Mouse (Mus musculus): ENCODE data around the gene Prdm16. TPM values are rescaled to one million over a fixed set of nuclear protein-coding genes. Genes with fewer than 3 reads are reported as not detected.

Gene Prdm16
- total RNA-seq, 2 experiments from 2014 or later, result 9.1 to 9.9 TPM

GRCm38 (mm10) chr4:154360850-154361249 lies 275.8 kb downstream of the Prdm16 start:
- intact Hi-C loops (cut with DNase I), result no loop called here

GRCm38 (mm10) chr4:154360441-154360840 lies 276.2 kb downstream of the Prdm16 start:
- DNase-seq, result no peak
- intact Hi-C loops (cut with DNase I), result no loop called here

More at GRCm38 (mm10) chr4:154360850-154361249, 275.8 kb downstream of the Prdm16 start:
- no peak for DNase-seq

GRCm38 (mm10) chr4:154359762-154360300 lies 276.8 kb downstream of the Prdm16 start:
- intact Hi-C loops (cut with DNase I), result no loop called here
- DNase-seq, result no peak

- no peak for DNase-seq
- intact Hi-C loops (cut with DNase I), result no loop called here
Measured at GRCm38 (mm10) chr4:154358816-154359215, 277.9 kb downstream of the Prdm16 start.

GRCm38 (mm10) chr4:154358370-154358769 lies 278.3 kb downstream of the Prdm16 start:
- intact Hi-C loops (cut with DNase I), result no loop called here

GRCm38 (mm10) chr4:154355408-154355807 lies 281.3 kb downstream of the Prdm16 start:
- no peak for DNase-seq
- intact Hi-C loops (cut with DNase I), result no loop called here

More at GRCm38 (mm10) chr4:154358370-154358769, 278.3 kb downstream of the Prdm16 start:
- DNase-seq, result no peak

- intact Hi-C loops (cut with DNase I), result no loop called here
Measured at GRCm38 (mm10) chr4:154352246-154352645, 284.4 kb downstream of the Prdm16 start.

GRCm38 (mm10) chr4:154348197-154348786 lies 288.4 kb downstream of the Prdm16 start:
- intact Hi-C loops (cut with DNase I), result no loop called here
- DNase-seq, result no peak

More at GRCm38 (mm10) chr4:154352246-154352645, 284.4 kb downstream of the Prdm16 start:
- no peak for DNase-seq

GRCm38 (mm10) chr4:154346731-154347522 lies 289.7 kb downstream of the Prdm16 start:
- DNase-seq, result no peak
- intact Hi-C loops (cut with DNase I), result no loop called here

GRCm38 (mm10) chr4:154336650-154337049 lies 300.0 kb downstream of the Prdm16 start:
- intact Hi-C loops (cut with DNase I), result loop anchor here (10.0 kb wide), 1 partner anchor 108 kb away; no protein-coding TSS in a partner anchor
- no peak for DNase-seq

GRCm38 (mm10) chr4:154335761-154336160 lies 300.9 kb downstream of the Prdm16 start, which contains the start of gene B230104I21Rik:
Gene B230104I21Rik, plus strand, starts transcription at chr4:154336127.
- peak; percentile 27 for DNase-seq
- intact Hi-C loops (cut with DNase I), result loop anchor here (10.0 kb wide), 1 partner anchor 109 kb away; no protein-coding TSS in a partner anchor

- intact Hi-C loops (cut with DNase I), result loop anchor here (5.0 to 10.0 kb wide), 2 partner anchors 110 to 302 kb away; partner anchors contain the start of gene Prdm16
- peak; percentile 48 for DNase-seq
Measured at GRCm38 (mm10) chr4:154334699-154335402, 301.8 kb downstream of the Prdm16 start.

GRCm38 (mm10) chr4:154333300-154333699 lies 303.4 kb downstream of the Prdm16 start:
- DNase-seq, result no peak
- intact Hi-C loops (cut with DNase I), result loop anchor here (5.0 to 10.0 kb wide), 2 partner anchors 112 to 304 kb away; partner anchors contain the start of gene Prdm16

GRCm38 (mm10) chr4:154331271-154331670 lies 305.4 kb downstream of the Prdm16 start:
- intact Hi-C loops (cut with DNase I), result loop anchor here (5.0 to 10.0 kb wide), 2 partner anchors 114 to 306 kb away; partner anchors contain the start of gene Prdm16
- DNase-seq, result no peak

GRCm38 (mm10) chr4:154330001-154330400 lies 306.7 kb downstream of the Prdm16 start:
- DNase-seq, result no peak
- intact Hi-C loops (cut with DNase I), result loop anchor here (5.0 to 10.0 kb wide), 2 partner anchors 115 to 307 kb away; partner anchors contain the start of gene Prdm16

GRCm38 (mm10) chr4:154328836-154329235 lies 307.8 kb downstream of the Prdm16 start:
- intact Hi-C loops (cut with DNase I), result loop anchor here (5.0 kb wide), 1 partner anchor 498 kb away; no protein-coding TSS in a partner anchor
- peak; percentile 74 for DNase-seq

- no peak for DNase-seq
- intact Hi-C loops (cut with DNase I), result loop anchor here (5.0 kb wide), 1 partner anchor 499 kb away; no protein-coding TSS in a partner anchor
Measured at GRCm38 (mm10) chr4:154328431-154328830, 308.2 kb downstream of the Prdm16 start.

GRCm38 (mm10) chr4:154325410-154325809 lies 311.3 kb downstream of the Prdm16 start:
- intact Hi-C loops (cut with DNase I), result loop anchor here (5.0 kb wide), 1 partner anchor 502 kb away; no protein-coding TSS in a partner anchor
- DNase-seq, result no peak

GRCm38 (mm10) chr4:154313622-154313967 lies 323.1 kb downstream of the Prdm16 start:
- no peak for DNase-seq
- intact Hi-C loops (cut with DNase I), result no loop called here

GRCm38 (mm10) chr4:154312935-154313621 lies 323.6 kb downstream of the Prdm16 start:
- no peak for DNase-seq
- intact Hi-C loops (cut with DNase I), result no loop called here

Data from left cerebral cortex, postnatal 4 days (tissue).